17 mouse cellular contexts compared by ENCODE assay signal in the genomic region with DNA sequence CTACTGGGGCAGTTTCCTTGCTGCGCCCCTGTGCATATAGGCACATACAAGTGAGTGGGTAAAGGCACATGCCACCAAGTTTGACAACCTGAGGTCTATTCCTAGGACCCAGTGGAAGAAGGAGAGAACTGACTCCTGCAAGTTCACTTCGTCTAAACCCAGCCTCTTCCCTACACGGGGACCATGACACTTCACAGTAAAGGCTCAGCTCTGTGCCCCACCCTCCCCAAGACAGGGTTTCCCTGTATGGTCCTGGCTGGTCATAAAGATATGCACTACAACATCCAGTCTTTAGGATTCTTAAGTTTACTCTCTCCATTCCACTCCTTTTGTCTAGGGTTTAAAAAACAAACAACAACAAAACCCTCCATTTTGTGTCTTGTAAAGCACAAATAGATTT.
"Had no signal": no experiment of that assay in that cellular context is flagged by ENCODE, and none has a peak within 500 bp of the region (broad histone marks: within the 10 kb centered on the region; RNA-seq: fewer than 3 reads in every experiment).

No protein-coding gene starts in this region.

- H3K27ac ChIP-seq: intestine, embryonic 15.5 days; layer of hippocampus, adult 2 months; limb, embryonic 10.5 days; limb, embryonic 13.5 days; midbrain, embryonic 10.5 days; midbrain, embryonic 13.5 days had no signal

- DNase-seq: kidney, adult 11 months; kidney, adult 9 months; kidney, postnatal 14 days; kidney, postnatal 4 days; layer of hippocampus, adult 9-11 months; lung, adult 2 months; lung, postnatal 14 days; thymus, adult 2 months; thymus, postnatal 14 days; thymus, postnatal 4 days had no signal

- H3K4me2 ChIP-seq: intestine, embryonic 15.5 days; limb, embryonic 13.5 days; midbrain, embryonic 13.5 days had no signal

- H3K9me3 ChIP-seq: intestine, embryonic 15.5 days; limb, embryonic 10.5 days; limb, embryonic 13.5 days; midbrain, embryonic 10.5 days; midbrain, embryonic 13.5 days had no signal

- H3K4me1 ChIP-seq: intestine, embryonic 15.5 days; limb, embryonic 10.5 days had no signal

- H3K36me3 ChIP-seq: intestine, embryonic 15.5 days; limb, embryonic 10.5 days; limb, embryonic 13.5 days; midbrain, embryonic 10.5 days; midbrain, embryonic 13.5 days had no signal

- H3K27me3 ChIP-seq: intestine, embryonic 15.5 days; limb, embryonic 13.5 days; megakaryocyte, embryonic 14.5 days; midbrain, embryonic 13.5 days had no signal

- H3K4me3 ChIP-seq: intestine, embryonic 15.5 days; layer of hippocampus, adult 2 months; limb, embryonic 10.5 days; limb, embryonic 13.5 days; megakaryocyte, embryonic 14.5 days; midbrain, embryonic 10.5 days; midbrain, embryonic 13.5 days had no signal

- ATAC-seq: intestine, embryonic 15.5 days; midbrain, embryonic 13.5 days had no signal

- H3K9ac ChIP-seq: intestine, embryonic 15.5 days; limb, embryonic 13.5 days; midbrain, embryonic 13.5 days had no signal
